Mouse (Mus musculus): ENCODE data around the gene Prune1.

DNA sequence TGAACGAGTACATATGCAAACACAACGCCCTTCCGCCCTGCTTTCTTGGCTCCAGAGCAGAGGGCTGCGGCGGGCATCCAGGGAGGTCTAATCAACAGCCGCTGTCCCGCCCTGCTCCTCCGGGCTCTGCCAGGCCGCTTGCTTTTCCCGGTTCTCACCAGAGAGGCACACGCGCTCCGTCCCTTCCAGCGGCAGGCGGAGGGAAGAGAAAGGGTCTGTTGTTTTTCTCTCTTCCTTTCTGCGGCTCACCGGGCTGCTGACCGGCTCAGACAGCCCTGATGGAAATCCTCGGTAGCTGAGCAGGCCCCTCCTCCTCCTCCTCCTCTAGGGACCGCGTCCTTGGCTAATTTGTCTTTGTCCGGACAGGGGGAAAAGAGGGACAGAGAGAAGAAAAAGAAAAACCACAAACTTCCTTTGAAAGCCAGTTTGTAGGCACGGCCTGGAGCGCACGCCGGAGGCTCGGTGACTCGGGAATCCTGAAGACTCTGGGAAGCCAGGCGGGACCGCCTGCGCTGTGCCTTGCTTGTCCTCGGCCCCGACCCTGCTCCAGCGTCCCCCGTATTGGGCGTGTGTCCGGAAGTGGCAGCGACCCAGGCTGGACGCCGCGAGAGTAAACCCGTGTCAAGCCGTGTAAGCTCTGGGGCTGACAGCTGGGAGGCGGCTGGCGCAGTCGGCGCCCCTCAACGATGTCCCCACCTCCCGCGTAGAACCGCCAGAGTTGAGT, 1.2 kb upstream of the Prune1 start:
- TF ChIP-seq CTCF (conservative IDR thresholded peaks at IDR 0.05 in 1 of 2, IDR thresholded peaks at IDR 0.05 in 1 of 2; ENCODE audit: low read depth in 2 of 2, low read length in 2 of 2), result no peak
- TF ChIP-seq ETS1 (conservative IDR thresholded peaks at IDR 0.05; ENCODE audit: low read depth, low read length), result no peak; the same call in 1 of the 2 replicates
- no peak for TF ChIP-seq USF1 (IDR thresholded peaks at IDR 0.05; ENCODE audit: low read depth, low read length)
